12 mouse cellular contexts compared by ENCODE assay signal in the genomic region with DNA sequence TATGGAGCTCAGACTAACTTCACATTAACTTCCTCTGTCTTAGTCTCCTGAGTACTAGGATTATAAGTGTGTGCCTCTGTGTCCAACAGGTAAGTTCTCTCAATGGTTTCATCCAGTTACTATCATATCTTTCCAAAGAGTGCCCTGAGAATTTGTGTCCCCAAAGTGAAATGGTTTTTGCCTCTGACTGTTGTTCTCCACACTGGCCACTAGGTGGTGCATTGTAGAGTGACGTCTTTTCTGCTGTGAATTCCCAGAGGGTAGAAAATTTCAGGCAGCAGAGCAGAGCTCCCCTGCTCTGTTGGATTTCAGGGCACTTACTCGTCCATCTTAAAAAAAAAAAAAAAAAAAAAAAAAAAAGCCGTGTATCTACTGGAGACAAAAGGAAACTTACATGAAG.
DNase-seq lines count a peak whose midpoint lies in the region; ATAC-seq and TF ChIP-seq lines count a peak whose summit lies in the region.
"Had no signal": no experiment of that assay in that cellular context is flagged by ENCODE, and none has a peak within 500 bp of the region (broad histone marks: within the 10 kb centered on the region; RNA-seq: fewer than 3 reads in every experiment).

No protein-coding gene starts in this region.

- DNase-seq in layer of hippocampus, adult 2 months (ENCODE audit: low spot score in 2 of 2) = no peak
- DNase-seq in layer of hippocampus, adult 9-11 months = no peak
- DNase-seq in B cell, adult 2 months = peak; percentile 50
- peak; percentile 46 for DNase-seq in ES-CJ7 (ENCODE audit: low read depth, low spot score)
- no peak for DNase-seq in cerebellum, adult 11-12 months
- no peak for DNase-seq in cerebellum, postnatal 36 days
- DNase-seq: kidney, adult 9 months; lung, adult 2 months; thymus, postnatal 25 days had no signal

- no peak overlapping the region for H3K4me3 ChIP-seq in layer of hippocampus, adult 2 months
- H3K4me3 ChIP-seq: embryonic facial prominence, embryonic 13.5 days; heart, embryonic 15.5 days had no signal

- no peak overlapping the region for H3K27ac ChIP-seq in layer of hippocampus, adult 2 months
- H3K27ac ChIP-seq: embryonic facial prominence, embryonic 13.5 days; heart, embryonic 15.5 days had no signal

- ATAC-seq in megakaryocyte, adult 5-6 weeks (ENCODE audit: poor library complexity, severe bottlenecking) = peak; percentile 54; the same call in 1 of the 2 replicates

- peak; percentile 74 for TF ChIP-seq CTCF in layer of hippocampus, adult 2 months (conservative IDR thresholded peaks at IDR 0.05)

Comparison
In these comparisons a context has a peak if more than half of its experiments do, and no peak if none do; other contexts are left out.
1. DNase-seq: peak in B cell, adult 2 months (2 of 2) and ES-CJ7 (single experiment); none in layer of hippocampus, adult 2 months (0 of 2), layer of hippocampus, adult 9-11 months (single experiment), cerebellum, adult 11-12 months (single experiment) and cerebellum, postnatal 36 days (0 of 2).